Mouse (Mus musculus) cerebellum, postnatal 14 days (tissue): ENCODE data around the gene Camkmt.

Experiments
- DNase-seq, 2 experiments: peaks; one replicate each; pipeline ENCODE4 v3.0.0; 2021; ENCODE audit warnings: mixed read lengths in 2 of 2

Camkmt gene

DNA sequence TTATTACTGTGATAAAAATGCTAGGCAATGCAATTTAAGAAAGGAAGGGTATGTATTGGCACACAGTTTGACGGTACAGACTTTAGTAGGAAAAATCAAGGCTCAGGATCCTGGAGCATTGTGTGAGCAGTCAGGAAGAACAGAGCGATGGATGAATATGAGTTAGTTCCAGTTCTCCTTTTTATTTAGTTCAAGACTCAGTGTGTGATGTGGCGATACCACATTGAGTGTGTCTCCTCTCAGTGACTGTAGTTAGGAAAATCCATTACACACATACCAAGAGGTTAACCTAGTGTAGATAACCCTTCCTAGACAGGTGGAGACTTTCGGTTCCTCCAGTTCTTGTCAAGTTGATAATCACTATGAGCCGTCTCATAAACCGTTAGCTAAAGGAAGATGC lies 1.4 kb downstream of the Camkmt start:
- DNase-seq = no peak

GRCm38 (mm10) chr17:85096396-85096795 lies 6.0 kb downstream of the Camkmt start:
- DNase-seq = no peak

DNA sequence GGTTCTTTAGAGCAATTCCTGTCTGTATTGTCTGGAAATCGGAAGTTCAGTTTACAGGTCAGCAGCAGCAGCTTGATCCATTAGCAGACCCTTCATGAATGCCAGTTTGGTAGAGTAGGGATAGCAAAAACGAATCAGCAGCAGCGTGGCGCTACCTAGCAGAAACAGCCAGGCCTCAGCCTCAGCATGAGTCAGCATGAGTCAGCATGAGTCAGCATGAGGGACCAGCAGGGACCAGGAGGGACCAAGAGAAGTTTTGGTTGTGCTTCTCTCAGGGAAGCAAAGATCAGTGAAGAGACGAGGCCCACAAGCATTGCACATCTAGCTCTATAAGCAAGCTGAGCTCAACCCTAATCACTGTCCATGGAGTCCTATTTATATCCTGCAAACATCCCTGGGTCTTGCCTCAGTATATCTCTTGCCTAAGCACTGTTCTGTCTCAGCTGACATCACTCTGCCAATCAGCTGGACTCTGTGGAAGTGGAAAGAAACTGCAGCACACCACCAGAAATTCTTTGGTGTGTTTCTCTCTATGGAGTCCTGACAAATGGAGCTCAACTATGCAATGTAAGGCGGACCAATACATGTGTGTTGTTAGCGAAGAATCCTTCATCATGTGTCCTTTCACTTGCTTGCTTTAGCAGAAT lies 8.4 kb downstream of the Camkmt start:
- no peak for DNase-seq

DNA sequence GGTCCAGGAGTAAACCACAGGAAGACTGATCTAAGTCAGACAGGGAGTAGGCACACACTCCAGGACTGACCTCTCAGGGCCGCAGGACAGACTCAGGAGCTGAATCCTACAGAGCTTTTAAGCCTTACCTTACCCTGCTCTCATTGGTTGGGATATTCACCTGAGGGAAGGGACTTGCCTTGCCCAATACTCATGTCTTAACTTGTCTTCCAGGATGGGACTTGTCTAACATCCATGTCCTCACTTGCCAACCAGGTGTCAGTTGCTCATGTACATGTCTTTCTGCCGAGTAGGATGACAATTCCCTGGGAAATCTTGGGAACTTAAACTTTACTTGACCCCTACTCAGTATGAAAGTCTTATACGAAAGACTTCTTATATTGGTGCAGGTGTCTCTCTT lies 9.9 kb downstream of the Camkmt start:
- no peak for DNase-seq

DNA sequence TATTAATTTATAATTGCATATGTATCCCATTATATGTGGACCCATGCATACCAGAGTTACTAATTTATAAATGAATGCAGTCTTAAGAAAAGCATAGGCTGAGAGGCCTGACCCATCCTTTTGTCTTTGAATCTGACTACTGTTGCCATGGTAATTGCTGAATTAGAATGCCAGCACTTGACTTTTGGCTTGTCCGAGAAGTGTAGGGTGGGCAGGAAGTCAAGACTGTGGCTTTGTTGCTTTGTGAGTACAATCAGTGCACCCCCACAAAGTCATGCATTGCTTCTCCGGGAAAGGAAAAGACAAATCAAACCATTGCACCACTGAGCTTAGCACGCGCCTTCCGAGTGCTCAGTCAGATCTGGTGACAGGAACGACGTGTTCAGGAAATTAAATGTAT lies 11.4 kb downstream of the Camkmt start:
- DNase-seq = no peak

DNA sequence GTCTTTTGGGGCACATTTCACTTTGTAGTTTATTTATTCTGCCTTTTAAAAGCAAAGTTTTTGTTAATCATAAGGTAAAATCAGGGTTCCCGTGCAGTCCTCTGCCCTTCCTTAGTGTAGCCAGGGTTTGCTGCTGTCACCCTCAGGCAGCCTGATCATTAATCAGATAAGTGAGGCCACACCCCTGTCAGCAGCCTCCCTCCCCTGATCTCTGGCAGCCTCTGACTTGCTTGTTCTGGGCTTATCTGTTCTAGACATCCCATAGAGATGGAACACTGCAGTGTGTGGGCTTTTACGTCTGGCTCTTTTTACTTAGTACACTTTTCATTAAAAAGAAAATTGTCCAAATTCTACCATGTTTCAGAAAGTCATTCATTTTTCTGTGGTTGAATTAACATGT lies 13.0 kb downstream of the Camkmt start:
- no peak for DNase-seq

DNA sequence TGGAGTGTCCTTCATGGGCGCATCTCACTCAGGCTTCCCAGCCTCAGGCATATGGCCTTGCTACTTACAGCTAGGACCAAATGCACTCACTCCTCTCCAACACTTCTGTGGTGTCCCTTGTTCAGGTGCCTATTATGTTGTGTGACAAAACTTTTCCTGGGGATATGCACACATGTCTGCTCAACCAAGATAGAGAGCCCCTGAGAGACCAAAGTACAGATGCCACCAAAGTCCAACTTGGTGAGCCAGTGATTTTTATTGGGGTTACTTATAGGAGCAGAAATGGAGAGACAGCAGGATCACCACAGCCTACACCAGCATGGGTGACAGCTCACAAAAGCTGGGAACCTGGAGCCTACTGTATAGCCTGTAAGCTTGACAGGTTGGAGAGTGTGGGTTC lies 20.3 kb downstream of the Camkmt start:
- no peak for DNase-seq

GRCm38 (mm10) chr17:85113441-85113840 lies 23.1 kb downstream of the Camkmt start:
- no peak for DNase-seq

DNA sequence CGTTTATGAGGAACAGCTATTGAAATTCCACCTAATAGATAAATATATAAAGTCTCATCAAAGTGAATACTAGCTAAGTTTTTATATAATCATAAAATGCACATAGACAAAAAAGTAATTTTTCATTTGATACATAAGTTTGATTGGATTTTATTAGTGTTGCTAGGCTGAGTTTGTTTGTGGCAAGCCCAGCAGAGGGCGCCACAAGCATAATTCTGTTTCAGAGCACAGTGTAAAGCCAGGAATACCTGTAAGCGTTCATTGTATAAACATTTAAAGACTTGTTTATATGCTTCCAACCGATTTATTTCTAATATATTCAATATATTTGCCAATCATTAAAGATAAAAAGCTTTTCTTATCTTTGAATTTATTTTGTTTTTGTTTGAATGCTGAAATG lies 26.3 kb downstream of the Camkmt start:
- peak; percentile 78 to 82 for DNase-seq

DNA sequence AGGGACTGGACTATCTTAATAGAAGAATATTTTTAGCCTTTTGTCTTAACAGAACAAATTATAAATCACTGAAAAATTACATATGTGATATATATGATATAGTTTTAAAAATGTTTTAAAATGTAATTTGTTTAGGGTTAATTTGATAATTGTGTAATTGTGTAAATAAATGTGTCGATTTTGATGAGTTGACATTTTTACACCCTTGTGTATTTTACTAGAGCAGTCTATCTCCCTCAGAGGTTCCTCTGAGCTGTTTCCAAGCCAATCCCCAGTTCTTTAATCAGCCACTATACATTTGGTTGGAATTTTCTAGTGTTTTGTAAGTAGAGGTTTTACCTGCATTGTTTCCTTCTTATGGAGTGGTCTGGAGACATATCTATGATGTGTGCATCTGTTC lies 48.0 kb downstream of the Camkmt start:
- DNase-seq = no peak

GRCm38 (mm10) chr17:85141621-85142020 lies 51.3 kb downstream of the Camkmt start:
- DNase-seq = no peak

DNA sequence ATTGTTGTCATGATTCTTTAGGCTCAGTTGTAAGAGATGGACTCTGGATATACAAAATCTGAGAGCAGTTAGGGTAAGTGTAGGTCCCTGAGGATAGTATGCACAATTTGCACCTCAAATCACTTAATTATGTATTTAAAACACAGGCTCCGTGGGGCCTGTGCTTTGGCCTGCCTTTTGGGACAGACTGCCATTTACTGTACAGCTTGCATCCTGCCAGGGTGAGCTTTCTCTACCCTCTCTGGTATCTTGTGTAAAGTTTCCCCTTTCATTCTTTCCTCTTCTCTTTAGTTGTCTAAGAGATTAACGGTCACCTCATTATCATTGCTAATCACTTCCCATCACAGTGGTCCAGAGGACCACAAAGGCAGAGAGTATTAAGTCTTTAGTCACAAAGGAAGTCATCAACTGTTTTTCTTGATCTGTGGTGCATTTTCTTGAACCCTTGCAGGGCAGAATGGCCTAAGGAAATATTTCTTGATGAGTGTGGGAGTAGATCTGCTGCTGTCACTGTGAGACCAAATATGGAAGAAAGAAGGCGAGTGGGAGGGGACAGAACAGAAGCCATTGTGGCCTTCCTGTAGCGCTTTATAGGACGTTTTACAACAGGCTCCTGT lies 52.3 kb downstream of the Camkmt start:
- no peak for DNase-seq

- no peak for DNase-seq
These were observed 53.8 kb downstream of the Camkmt start for GRCm38 (mm10) chr17:85144141-85144540.

GRCm38 (mm10) chr17:85148348-85148747 lies 58.0 kb downstream of the Camkmt start:
- DNase-seq = no peak

DNA sequence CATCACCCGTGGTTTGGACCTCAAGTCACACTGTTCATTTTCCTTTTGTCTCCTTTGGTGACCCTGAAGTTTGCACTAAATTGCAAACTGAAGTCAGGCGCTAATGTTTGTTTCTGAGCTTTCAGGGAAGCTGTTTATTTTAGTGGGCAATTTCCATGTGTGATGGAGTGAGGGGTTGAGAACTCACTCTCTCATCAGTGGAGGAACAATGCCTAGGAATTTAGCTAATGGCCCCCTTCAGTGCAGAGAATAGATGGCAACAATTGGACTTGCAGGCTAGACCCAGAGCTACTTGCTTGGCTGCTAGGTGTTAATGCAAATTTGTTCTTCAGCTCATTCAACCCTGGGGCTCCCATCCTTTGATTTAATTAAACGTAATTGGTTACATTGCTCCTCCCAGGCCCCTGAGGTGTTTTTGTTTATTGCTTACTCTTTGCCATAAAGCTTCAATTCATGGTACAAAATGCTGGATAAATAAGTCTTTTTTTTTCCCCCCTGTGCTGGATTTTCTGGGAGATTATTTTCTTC lies 58.9 kb downstream of the Camkmt start:
- no peak for DNase-seq

- DNase-seq = no peak
These were observed 60.9 kb downstream of the Camkmt start for GRCm38 (mm10) chr17:85151264-85151663.

- DNase-seq = peak; percentile 16 to 22
These were observed 67.8 kb downstream of the Camkmt start for GRCm38 (mm10) chr17:85158202-85158601.

- DNase-seq = no peak
These were observed 69.2 kb downstream of the Camkmt start for GRCm38 (mm10) chr17:85159526-85159925.

DNA sequence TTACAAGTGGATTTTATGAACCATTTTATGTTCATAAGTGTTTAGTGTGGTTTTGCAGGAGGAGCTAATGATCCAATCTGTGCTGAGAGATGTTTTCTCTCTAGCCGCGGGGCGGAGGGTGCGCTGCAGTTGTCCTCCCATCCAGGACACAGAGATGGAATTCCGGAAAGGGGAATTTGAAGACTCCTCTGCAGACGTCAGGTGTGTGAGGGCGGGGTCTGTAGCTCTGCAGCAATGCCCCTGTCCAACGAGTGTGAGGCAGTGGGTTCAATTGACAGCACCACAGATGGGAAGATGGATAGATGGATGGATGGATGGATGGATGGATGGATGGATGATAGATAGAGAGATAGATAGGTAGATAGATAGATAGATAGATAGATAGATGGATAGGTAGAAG lies 70.4 kb downstream of the Camkmt start:
- no peak for DNase-seq

DNA sequence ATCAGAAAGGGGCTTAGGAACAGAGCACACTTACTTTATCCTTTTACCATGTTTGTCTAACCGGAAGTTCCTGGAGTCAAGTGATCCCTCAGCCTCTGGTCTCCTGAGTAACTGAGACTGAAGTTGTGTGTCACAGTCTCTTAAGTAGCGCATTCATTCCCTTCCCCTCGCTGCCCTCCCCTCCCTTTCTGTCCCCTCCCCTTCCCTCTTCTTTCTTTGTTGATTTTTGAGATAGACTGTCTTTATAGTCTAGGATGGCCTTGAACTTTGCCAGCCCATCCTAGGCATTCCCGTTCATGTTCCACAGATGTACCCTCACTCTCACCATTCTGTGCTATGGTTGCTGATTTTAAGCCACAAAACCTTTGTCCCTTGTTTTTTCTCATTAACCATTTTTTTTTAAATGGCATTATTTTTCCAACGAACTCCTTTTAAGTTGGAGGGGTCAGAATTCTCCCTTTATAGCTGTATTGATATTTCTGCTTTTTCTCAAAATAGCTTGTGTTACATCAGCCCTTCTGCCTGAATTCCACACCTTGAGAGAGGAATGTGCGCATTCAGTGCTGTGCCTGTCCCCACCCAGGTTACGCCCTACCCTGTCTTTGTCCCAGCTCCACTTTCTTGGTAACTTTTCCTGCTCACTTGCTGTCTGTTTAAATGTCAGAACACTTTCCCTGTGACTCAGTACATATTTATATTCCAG lies 72.4 kb downstream of the Camkmt start:
- no peak for DNase-seq

- no peak for DNase-seq
These were observed 72.9 kb downstream of the Camkmt start for GRCm38 (mm10) chr17:85163272-85163610.

GRCm38 (mm10) chr17:85168761-85169160 lies 78.4 kb downstream of the Camkmt start:
- no peak for DNase-seq

DNA sequence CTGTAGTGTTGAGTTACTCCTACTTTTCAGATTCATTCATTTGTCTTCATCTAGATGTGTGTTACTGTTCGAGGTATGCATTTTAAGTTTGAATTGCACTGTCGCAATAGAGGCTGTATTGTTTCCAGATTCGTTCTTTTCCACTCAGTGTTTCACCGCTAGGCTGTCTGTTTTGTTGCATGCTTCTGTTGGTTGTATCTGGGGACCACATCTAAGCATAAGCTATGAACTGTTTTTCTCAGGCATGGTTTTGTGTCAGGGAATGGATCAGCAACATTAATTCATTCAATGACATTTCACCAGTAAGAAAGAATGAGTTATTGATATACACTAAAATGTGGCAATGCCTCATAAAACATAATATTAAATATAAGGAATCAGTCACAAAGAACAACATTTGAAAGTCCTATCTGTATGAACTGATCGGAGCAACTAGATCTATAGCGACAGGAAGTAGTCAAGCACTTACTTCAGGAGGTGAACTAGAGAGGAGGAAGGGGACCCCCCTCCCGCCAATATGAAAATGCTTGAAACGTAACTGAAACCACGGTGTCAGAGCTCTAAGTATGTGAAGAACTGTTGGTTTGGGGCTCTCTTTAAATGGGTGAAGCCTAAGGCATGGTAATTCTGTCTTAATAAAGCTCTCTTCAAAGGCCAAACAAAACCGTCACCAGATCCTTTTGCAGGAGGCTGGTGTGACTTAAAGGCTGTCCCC lies 80.3 kb downstream of the Camkmt start:
- DNase-seq = no peak

DNA sequence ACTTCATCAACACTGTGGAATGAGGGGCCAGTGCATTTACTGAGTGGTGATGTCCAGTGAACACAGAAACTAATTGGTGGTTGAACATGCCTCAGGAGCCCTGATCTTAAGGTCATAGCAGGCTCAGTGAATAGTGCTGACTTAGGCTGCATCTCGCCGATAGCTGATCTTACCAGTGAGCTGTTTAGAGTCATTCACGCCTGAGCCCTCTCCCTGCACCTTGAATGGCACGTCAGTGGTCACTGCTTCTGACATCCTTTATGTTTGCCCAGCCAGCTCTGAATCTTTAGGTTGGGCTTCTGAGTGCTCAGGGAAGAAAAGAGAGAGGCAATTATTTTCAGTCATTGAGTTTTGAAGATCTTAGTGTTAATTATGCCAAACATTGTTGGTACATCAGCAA lies 81.6 kb downstream of the Camkmt start:
- DNase-seq = no peak
